Mouse (Mus musculus) C2C12 (cell line): ENCODE measurements around the gene Gabra3. TPM values are rescaled to one million over a fixed set of nuclear protein-coding genes. Genes with fewer than 3 reads are reported as not detected.

Experiments
- H3K27me3 ChIP-seq: one replicate; pipeline ENCODE4 v1.6.1; 2011; ENCODE audit not compliant: control insufficient read depth, insufficient read depth, insufficient read length
- H3K36me3 ChIP-seq: one replicate; pipeline ENCODE4 v1.6.1; 2011; ENCODE audit not compliant: control insufficient read depth, insufficient read depth
- H3K4me3 ChIP-seq: one replicate; pipeline ENCODE4 v1.5.1; 2011; ENCODE audit warnings: mild to moderate bottlenecking, control low read depth; ENCODE audit not compliant: poor library complexity, insufficient read depth, severe bottlenecking
- H3K79me2 ChIP-seq: one replicate; pipeline ENCODE4 v1.6.1; 2011; ENCODE audit not compliant: control insufficient read depth, insufficient read depth
- H3K79me3 ChIP-seq: one replicate; pipeline ENCODE4 v1.6.1; 2011; ENCODE audit warnings: low read depth, control low read depth
- H3ac ChIP-seq: one replicate; pipeline ENCODE3; 2011; ENCODE audit warnings: low read depth; ENCODE audit not compliant: control insufficient read depth, insufficient read length
- CEBPB ChIP-seq: IDR thresholded peaks from one replicate; pipeline ENCODE4 v1.6.1; 2011; ENCODE audit warnings: low read depth, mild to moderate bottlenecking, control low read depth, moderate library complexity
- CTCF ChIP-seq: IDR thresholded peaks from one replicate; pipeline ENCODE4 v1.5.1; 2011; ENCODE audit not compliant: control insufficient read depth, insufficient read depth, insufficient read length
- FOSL1 ChIP-seq: IDR thresholded peaks from one replicate; pipeline ENCODE4 v1.8.0; 2011; ENCODE audit warnings: mild to moderate bottlenecking, low read length; ENCODE audit not compliant: poor library complexity, insufficient read depth, severe bottlenecking
- MAX ChIP-seq: IDR thresholded peaks from one replicate; pipeline ENCODE4 v1.6.1; 2011; ENCODE audit warnings: mild to moderate bottlenecking, control low read depth
- MYOD1 ChIP-seq: IDR thresholded peaks from one replicate; pipeline ENCODE4 v1.6.1; 2011; ENCODE audit warnings: low read depth; ENCODE audit not compliant: control insufficient read depth, insufficient read length
- MYOG ChIP-seq: IDR thresholded peaks from one replicate; pipeline ENCODE4 v1.6.1; 2011; ENCODE audit not compliant: control insufficient read depth, insufficient read length; ENCODE audit errors: extremely low read depth
- USF1 ChIP-seq: IDR thresholded peaks from one replicate; pipeline ENCODE4 v1.6.1; 2011; ENCODE audit warnings: low read depth, mild to moderate bottlenecking, control low read depth, moderate library complexity
- microRNA-seq: library from miRNA; unstranded; fragments of <30 nt; microRNA quantifications from one replicate; pipeline ENCODE4, GENCODE M21; 2019; ENCODE audit warnings: borderline microRNAs expressed
- polyA plus RNA-seq: library from polyadenylated mRNA; unstranded; fragments of >200 nt; fragmentation: generic; extraction: Trizol; gene quantifications from one replicate; pipeline ENCODE4 v1.2.1, GENCODE M21; 2012; ENCODE audit warnings: missing spikeins

Gene Gabra3
- polyA plus RNA-seq, 1 experiment: 0.11 TPM

- TF ChIP-seq FOSL1 (peak; percentile 42), USF1 (no peak), CTCF (no peak), MYOG (no peak), MYOD1 (peak; percentile 36), CEBPB (no peak), MAX (no peak)
Observed at GRCm38 (mm10) chrX:72489806-72490205, 166.8 kb downstream of the Gabra3 start.

DNA sequence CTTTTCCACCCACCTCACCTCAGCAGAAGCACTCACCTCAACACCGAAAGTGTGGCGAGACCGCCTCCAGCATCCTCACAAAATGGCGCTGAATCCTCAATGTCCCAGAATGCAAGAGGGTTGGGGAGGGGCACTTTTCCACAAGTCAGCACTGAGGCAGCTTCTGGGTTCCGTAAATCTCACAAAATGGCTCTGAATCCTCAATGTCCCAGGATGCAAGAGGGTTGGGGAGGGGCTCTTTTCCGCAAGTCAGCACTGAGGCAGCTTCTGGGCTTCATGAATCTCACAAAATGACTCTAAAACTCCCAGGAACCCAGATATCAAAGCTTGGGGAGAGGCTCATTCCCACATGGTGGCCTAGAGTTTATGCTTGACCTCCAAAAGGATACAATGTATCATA lies 269.9 kb downstream of the Gabra3 start, which contains the start of gene Magea10:
Gene Magea10, minus strand, starts transcription at position 101 of the 400 bp plus-strand sequence.
- no peak within 1 kb of the TSS for H3ac ChIP-seq
- H3K27me3 ChIP-seq: no peaks in the 10 kb centered on the region
- H3K4me3 ChIP-seq: no peak within 1 kb of the TSS
- H3K79me3 ChIP-seq: no peaks in the 10 kb centered on the region
- H3K36me3 ChIP-seq: no peaks in the 10 kb centered on the region
- TF ChIP-seq CTCF (no peak), USF1 (no peak), FOSL1 (no peak), MAX (no peak), MYOD1 (no peak), MYOG (no peak), CEBPB (no peak)
- H3K79me2 ChIP-seq: no peaks in the 10 kb centered on the region

More at GRCm38 (mm10) chrX:72489806-72490205, 166.8 kb downstream of the Gabra3 start:
- Histone ChIP-seq H3K79me2 (no peaks in the 10 kb centered on the region), H3K27me3 (no peaks in the 10 kb centered on the region), H3K4me3 (no peak overlapping the region), H3K79me3 (no peaks in the 10 kb centered on the region), H3K36me3 (no peaks in the 10 kb centered on the region), H3ac (no peak overlapping the region)

Small RNA genes within 50 kb of the gene (microRNA-seq; reads per million reads assigned to microRNA genes)
- not detected for gene Mir105
- gene Mir767: not detected

Other genes with a start within 250 kb of the Gabra3 start
- not detected for gene Gabrq, start 168.3 kb upstream of the Gabra3 start, polyA plus RNA-seq